Mouse (Mus musculus): ENCODE results near the gene Gcfc2.

GRCm38 (mm10) chr6:81966068-81966544, 42.6 kb downstream of the Gcfc2 start:
- TF ChIP-seq MAFK (IDR thresholded peaks at IDR 0.05; ENCODE audit: insufficient read depth, low read depth, low read length) (no peak), ZNF384 (IDR thresholded peaks at IDR 0.05; ENCODE audit: low read depth, low read length) (no peak), HCFC1 (IDR thresholded peaks at IDR 0.05; ENCODE audit: borderline replicate concordance, insufficient read depth, low read length) (no peak), CHD2 (IDR thresholded peaks at IDR 0.05; ENCODE audit: low read depth, low read length) (no peak), ZC3H11A (IDR thresholded peaks at IDR 0.05; ENCODE audit: borderline replicate concordance, low read depth, low read length) (no peak)
